Mouse (Mus musculus): Measurements from ENCODE around the gene Krtap19-4. TPM values are rescaled to one million over a fixed set of nuclear protein-coding genes. Genes with fewer than 3 reads are reported as not detected.

Krtap19-4 gene
- not detected for polyA plus RNA-seq (2014; fragmentation: Illumina TruSeq; extraction: RNeasy Lipid Tissue Mini Kit (QIAGEN cat#74804); ENCODE audit: low read depth, low replicate concordance)

DNA sequence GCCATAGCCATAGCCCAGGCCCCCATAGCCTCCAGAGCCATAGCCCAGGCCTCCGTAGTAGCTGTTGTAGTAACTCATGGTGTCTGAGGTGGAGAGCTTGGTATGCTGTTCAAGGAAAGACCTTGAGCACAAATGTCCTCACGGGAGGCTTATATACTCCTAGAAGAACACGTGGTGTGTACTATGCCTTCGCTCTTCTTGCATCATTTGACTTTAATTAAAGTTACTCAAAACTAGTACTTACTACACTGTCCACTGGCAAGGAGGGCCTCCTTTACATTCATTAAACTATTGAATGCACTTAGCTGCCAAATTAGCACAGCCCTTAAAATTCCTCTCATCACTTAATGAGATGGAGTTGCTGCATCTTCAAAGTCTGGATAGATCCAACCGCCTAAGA, at the start of gene Krtap19-4:
Gene Krtap19-4, minus strand, starts transcription at position 101 of the 400 bp plus-strand sequence.

DNA sequence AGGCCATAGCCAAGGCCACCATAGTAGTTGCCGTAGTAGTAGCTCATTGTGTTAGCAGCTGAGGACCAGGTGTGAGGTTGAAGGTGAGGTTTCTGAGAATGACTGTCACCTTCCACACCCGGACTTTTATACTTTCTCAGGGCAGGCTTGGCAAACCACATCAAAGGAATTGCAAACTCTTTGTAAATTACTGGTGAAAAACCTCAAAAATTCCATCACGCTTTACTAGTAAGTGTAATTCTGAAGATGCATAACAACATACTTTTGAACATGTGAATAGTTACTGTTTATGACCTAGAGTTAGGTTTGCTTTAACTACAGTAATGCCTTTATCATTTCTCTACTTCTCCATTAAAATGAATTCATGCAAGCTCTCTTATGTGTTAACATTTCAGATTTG, 47.3 kb upstream of the Krtap19-4 start, which contains the start of gene Krtap19-9b:
Gene Krtap19-9b, minus strand, starts transcription at position 101 of the 400 bp plus-strand sequence.

DNA sequence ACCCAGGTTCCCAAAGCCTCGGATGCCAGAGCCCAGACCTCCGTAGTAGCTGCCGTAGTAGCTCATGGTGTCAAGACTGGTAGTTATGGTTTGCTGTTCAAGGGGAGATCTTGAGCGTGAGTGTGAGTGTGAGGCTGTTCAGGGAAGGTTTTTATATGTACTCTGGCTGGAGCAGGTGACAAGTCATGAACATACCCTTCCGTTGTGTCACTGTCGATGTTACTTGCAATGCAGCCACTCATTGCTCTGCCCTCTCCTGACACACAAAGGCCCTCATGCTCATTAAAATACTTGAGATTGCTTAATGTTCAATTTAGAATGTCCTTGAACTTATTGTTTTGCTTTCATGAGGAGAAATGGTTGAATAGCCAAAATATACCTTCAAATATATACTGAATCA, 11.5 kb upstream of the Krtap19-4 start, which contains the start of gene Krtap19-5:
Gene Krtap19-5, minus strand, starts transcription at position 101 of the 400 bp plus-strand sequence.

DNA sequence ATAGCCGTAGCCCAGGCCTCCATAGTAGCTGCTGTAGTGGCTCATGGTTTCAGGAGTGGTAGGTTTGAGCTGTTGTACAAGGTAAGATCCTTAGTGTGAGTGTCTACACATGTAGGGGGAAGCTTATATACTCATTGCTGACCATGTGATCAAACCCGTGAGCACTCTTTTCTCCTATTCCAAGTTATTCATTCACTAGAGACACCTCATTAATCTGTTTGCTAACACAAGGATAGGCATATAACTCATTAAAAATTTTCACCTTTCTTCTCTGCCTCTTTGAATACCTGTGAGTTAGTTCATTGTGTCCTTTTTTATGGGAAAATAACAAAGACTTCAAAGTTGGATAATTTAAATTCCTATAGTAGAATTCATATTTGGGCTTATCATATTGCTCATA, 7.0 kb downstream of the Krtap19-4 start, which contains the start of gene Krtap19-3:
Gene Krtap19-3, minus strand, starts transcription at position 101 of the 400 bp plus-strand sequence.

DNA sequence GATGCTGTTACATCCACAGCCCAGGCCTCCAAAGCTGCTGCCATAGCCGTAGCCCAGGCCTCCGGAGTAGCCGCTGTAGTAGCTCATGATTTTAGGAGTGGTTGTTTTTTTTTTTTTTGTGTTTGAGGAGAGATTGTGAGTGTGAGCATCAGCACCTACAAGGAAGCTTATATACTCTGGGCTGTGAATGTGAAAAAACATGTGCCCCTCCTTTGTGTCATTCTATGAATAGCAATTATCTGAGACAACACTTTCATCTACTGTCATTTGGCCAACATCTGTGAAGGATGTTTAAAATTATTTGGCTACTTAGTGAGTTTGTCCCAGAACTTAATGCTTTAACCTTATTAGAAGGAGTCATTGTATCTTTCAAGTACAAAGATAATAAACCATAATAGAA, 10.7 kb downstream of the Krtap19-4 start, which contains the start of gene Krtap19-2:
Gene Krtap19-2, minus strand, starts transcription at position 101 of the 400 bp plus-strand sequence.

DNA sequence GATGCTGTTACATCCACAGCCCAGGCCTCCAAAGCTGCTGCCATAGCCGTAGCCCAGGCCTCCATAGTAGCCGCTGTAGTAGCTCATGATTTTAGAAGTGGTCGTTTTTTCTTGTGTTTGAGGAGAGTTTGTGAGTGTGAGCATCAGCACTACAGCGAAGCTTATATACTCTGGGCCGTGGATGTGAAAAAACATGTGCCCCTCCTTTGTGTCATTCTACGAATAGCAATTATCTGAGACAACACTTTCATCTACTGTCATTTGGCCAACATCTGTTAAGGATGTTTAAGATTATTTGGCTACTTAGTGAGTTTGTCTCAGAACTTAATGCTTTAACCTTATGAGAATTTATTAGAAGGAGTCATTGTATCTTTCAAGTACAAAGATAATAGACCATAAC, 15.6 kb downstream of the Krtap19-4 start, which contains the start of gene Krtap19-1:
Gene Krtap19-1, minus strand, starts transcription at position 101 of the 400 bp plus-strand sequence.

Other genes with a start within 250 kb of the Krtap19-4 start
- gene Krtap26-1, start 237.3 kb downstream of the Krtap19-4 start, polyA plus RNA-seq (2014; fragmentation: Illumina TruSeq; extraction: RNeasy Lipid Tissue Mini Kit (QIAGEN cat#74804); ENCODE audit: low read depth, low replicate concordance) = not detected
- gene Krtap27-1, start 213.4 kb downstream of the Krtap19-4 start, polyA plus RNA-seq (2014; fragmentation: Illumina TruSeq; extraction: RNeasy Lipid Tissue Mini Kit (QIAGEN cat#74804); ENCODE audit: low read depth, low replicate concordance) = not detected
- gene 2310061N02Rik, start 177.1 kb downstream of the Krtap19-4 start, polyA plus RNA-seq (2014; fragmentation: Illumina TruSeq; extraction: RNeasy Lipid Tissue Mini Kit (QIAGEN cat#74804); ENCODE audit: low read depth, low replicate concordance) = not detected
- not detected for gene Krtap13-1, start 156.2 kb downstream of the Krtap19-4 start, polyA plus RNA-seq (2014; fragmentation: Illumina TruSeq; extraction: RNeasy Lipid Tissue Mini Kit (QIAGEN cat#74804); ENCODE audit: low read depth, low replicate concordance)
- gene Krtap13, start 133.5 kb downstream of the Krtap19-4 start, polyA plus RNA-seq (2014; fragmentation: Illumina TruSeq; extraction: RNeasy Lipid Tissue Mini Kit (QIAGEN cat#74804); ENCODE audit: low read depth, low replicate concordance) = not detected
- gene 2310034C09Rik, start 126.2 kb downstream of the Krtap19-4 start, polyA plus RNA-seq (2014; fragmentation: Illumina TruSeq; extraction: RNeasy Lipid Tissue Mini Kit (QIAGEN cat#74804); ENCODE audit: low read depth, low replicate concordance) = not detected
- not detected for gene 2310057N15Rik, start 110.9 kb downstream of the Krtap19-4 start, polyA plus RNA-seq (2014; fragmentation: Illumina TruSeq; extraction: RNeasy Lipid Tissue Mini Kit (QIAGEN cat#74804); ENCODE audit: low read depth, low replicate concordance)
- not detected for gene Gm5965, start 107.2 kb downstream of the Krtap19-4 start, polyA plus RNA-seq (2014; fragmentation: Illumina TruSeq; extraction: RNeasy Lipid Tissue Mini Kit (QIAGEN cat#74804); ENCODE audit: low read depth, low replicate concordance)
- gene Gm20741, start 72.9 kb downstream of the Krtap19-4 start, polyA plus RNA-seq (2014; fragmentation: Illumina TruSeq; extraction: RNeasy Lipid Tissue Mini Kit (QIAGEN cat#74804); ENCODE audit: low read depth, low replicate concordance) = not detected
- not detected for gene Krtap15, start 64.9 kb downstream of the Krtap19-4 start, polyA plus RNA-seq (2014; fragmentation: Illumina TruSeq; extraction: RNeasy Lipid Tissue Mini Kit (QIAGEN cat#74804); ENCODE audit: low read depth, low replicate concordance)
- gene Krtap14, start 58.9 kb downstream of the Krtap19-4 start, polyA plus RNA-seq (2014; fragmentation: Illumina TruSeq; extraction: RNeasy Lipid Tissue Mini Kit (QIAGEN cat#74804); ENCODE audit: low read depth, low replicate concordance) = not detected
- gene Krtap19-1, start 15.7 kb downstream of the Krtap19-4 start, polyA plus RNA-seq (2014; fragmentation: Illumina TruSeq; extraction: RNeasy Lipid Tissue Mini Kit (QIAGEN cat#74804); ENCODE audit: low read depth, low replicate concordance) = not detected
- gene Krtap19-2, start 10.8 kb downstream of the Krtap19-4 start, polyA plus RNA-seq (2014; fragmentation: Illumina TruSeq; extraction: RNeasy Lipid Tissue Mini Kit (QIAGEN cat#74804); ENCODE audit: low read depth, low replicate concordance) = not detected
- gene Krtap19-3, start 7.1 kb downstream of the Krtap19-4 start, polyA plus RNA-seq (2014; fragmentation: Illumina TruSeq; extraction: RNeasy Lipid Tissue Mini Kit (QIAGEN cat#74804); ENCODE audit: low read depth, low replicate concordance) = not detected
- not detected for gene Krtap19-5, start 11.4 kb upstream of the Krtap19-4 start, polyA plus RNA-seq (2014; fragmentation: Illumina TruSeq; extraction: RNeasy Lipid Tissue Mini Kit (QIAGEN cat#74804); ENCODE audit: low read depth, low replicate concordance)
- not detected for gene Krtap19-9b, start 47.2 kb upstream of the Krtap19-4 start, polyA plus RNA-seq (2014; fragmentation: Illumina TruSeq; extraction: RNeasy Lipid Tissue Mini Kit (QIAGEN cat#74804); ENCODE audit: low read depth, low replicate concordance)
- gene Krtap16-3, start 77.8 kb upstream of the Krtap19-4 start, polyA plus RNA-seq (2014; fragmentation: Illumina TruSeq; extraction: RNeasy Lipid Tissue Mini Kit (QIAGEN cat#74804); ENCODE audit: low read depth, low replicate concordance) = not detected
- not detected for gene Krtap22-2, start 125.7 kb upstream of the Krtap19-4 start, polyA plus RNA-seq (2014; fragmentation: Illumina TruSeq; extraction: RNeasy Lipid Tissue Mini Kit (QIAGEN cat#74804); ENCODE audit: low read depth, low replicate concordance)
- not detected for gene Gm10229, start 130.2 kb upstream of the Krtap19-4 start, polyA plus RNA-seq (2014; fragmentation: Illumina TruSeq; extraction: RNeasy Lipid Tissue Mini Kit (QIAGEN cat#74804); ENCODE audit: low read depth, low replicate concordance)
- gene Krtap6-1, start 146.6 kb upstream of the Krtap19-4 start, polyA plus RNA-seq (2014; fragmentation: Illumina TruSeq; extraction: RNeasy Lipid Tissue Mini Kit (QIAGEN cat#74804); ENCODE audit: low read depth, low replicate concordance) = not detected
- not detected for gene Gm10228, start 156.4 kb upstream of the Krtap19-4 start, polyA plus RNA-seq (2014; fragmentation: Illumina TruSeq; extraction: RNeasy Lipid Tissue Mini Kit (QIAGEN cat#74804); ENCODE audit: low read depth, low replicate concordance)
- gene Krtap6-5, start 162.8 kb upstream of the Krtap19-4 start, polyA plus RNA-seq (2014; fragmentation: Illumina TruSeq; extraction: RNeasy Lipid Tissue Mini Kit (QIAGEN cat#74804); ENCODE audit: low read depth, low replicate concordance) = not detected
- not detected for gene 1110025L11Rik, start 178.9 kb upstream of the Krtap19-4 start, polyA plus RNA-seq (2014; fragmentation: Illumina TruSeq; extraction: RNeasy Lipid Tissue Mini Kit (QIAGEN cat#74804); ENCODE audit: low read depth, low replicate concordance)
- not detected for gene Krtap6-3, start 198.9 kb upstream of the Krtap19-4 start, polyA plus RNA-seq (2014; fragmentation: Illumina TruSeq; extraction: RNeasy Lipid Tissue Mini Kit (QIAGEN cat#74804); ENCODE audit: low read depth, low replicate concordance)

All from adrenal gland, adult 10 weeks (tissue).